Mouse (Mus musculus) heart, embryonic 13.5 days (tissue): Measurements from ENCODE around the gene Diexf. TPM values are rescaled to one million over a fixed set of nuclear protein-coding genes. Genes with fewer than 3 reads are reported as not detected.
A peak's percentile ranks its signal among the peaks of the same experiment; 100 is the strongest.

Source experiments
- ATAC-seq: fragments of 200-750 bp; cut with Nextera tagmentation; 2 replicates; pipeline ENCODE4 v1.8.0; 2017; ENCODE audit warnings: moderate TSS enrichment; ENCODE audit not compliant: insufficient number of reproducible peaks, low FRiP score, low TSS enrichment; ENCODE audit errors: extremely low read depth
- H3K27ac ChIP-seq: fragments of 300-500 bp; sonication (generic); replicated peaks from 2 replicates; pipeline ENCODE4 v1.5.1; 2015; ENCODE audit warnings: moderate library complexity, mild to moderate bottlenecking, inconsistent platforms
- H3K27me3 ChIP-seq: fragments of 300-500 bp; sonication (generic); replicated peaks from 2 replicates; pipeline ENCODE4 v1.6.1; 2015; ENCODE audit warnings: mild to moderate bottlenecking, inconsistent platforms
- H3K36me3 ChIP-seq: fragments of 300-500 bp; sonication (generic); 2 replicates; pipeline ENCODE4 v1.6.1; 2015; ENCODE audit warnings: mild to moderate bottlenecking, inconsistent platforms
- H3K4me1 ChIP-seq: fragments of 300-500 bp; sonication (generic); 2 replicates; pipeline ENCODE4 v1.6.1; 2015; ENCODE audit warnings: inconsistent platforms
- H3K4me2 ChIP-seq: fragments of 300-500 bp; sonication (generic); 2 replicates; pipeline ENCODE4 v1.6.1; 2015; ENCODE audit warnings: inconsistent platforms, mild to moderate bottlenecking, moderate library complexity
- H3K4me3 ChIP-seq: fragments of 300-500 bp; sonication (generic); 2 replicates; pipeline ENCODE4 v1.5.1; 2015; ENCODE audit warnings: moderate library complexity, mild to moderate bottlenecking, inconsistent platforms
- H3K9ac ChIP-seq: fragments of 300-500 bp; sonication (generic); 2 replicates; pipeline ENCODE4 v1.6.1; 2015; ENCODE audit warnings: inconsistent platforms, mild to moderate bottlenecking, moderate library complexity
- H3K9me3 ChIP-seq: fragments of 300-500 bp; sonication (generic); 2 replicates; pipeline ENCODE4 v1.6.1; 2016; ENCODE audit warnings: inconsistent platforms
- WGBS: fragments of 180-500 bp; shearing (Covaris S2); methylation state at CpG from one replicate; pipeline ENCODE4 v1.1.7; 2015; ENCODE audit warnings: mixed read lengths; 5-methylcytosine and 5-hydroxymethylcytosine counted together
- polyA plus RNA-seq: library from polyadenylated mRNA; unstranded; fragments of >200 nt; fragmentation: Nextera tagmentation; extraction: Ambion mirVana; gene quantifications from 2 replicates; pipeline ENCODE4 v1.2.1, GENCODE M21; 2015

Diexf gene
- polyA plus RNA-seq, 1 experiment from 2014 or later = 5.7 TPM

DNA sequence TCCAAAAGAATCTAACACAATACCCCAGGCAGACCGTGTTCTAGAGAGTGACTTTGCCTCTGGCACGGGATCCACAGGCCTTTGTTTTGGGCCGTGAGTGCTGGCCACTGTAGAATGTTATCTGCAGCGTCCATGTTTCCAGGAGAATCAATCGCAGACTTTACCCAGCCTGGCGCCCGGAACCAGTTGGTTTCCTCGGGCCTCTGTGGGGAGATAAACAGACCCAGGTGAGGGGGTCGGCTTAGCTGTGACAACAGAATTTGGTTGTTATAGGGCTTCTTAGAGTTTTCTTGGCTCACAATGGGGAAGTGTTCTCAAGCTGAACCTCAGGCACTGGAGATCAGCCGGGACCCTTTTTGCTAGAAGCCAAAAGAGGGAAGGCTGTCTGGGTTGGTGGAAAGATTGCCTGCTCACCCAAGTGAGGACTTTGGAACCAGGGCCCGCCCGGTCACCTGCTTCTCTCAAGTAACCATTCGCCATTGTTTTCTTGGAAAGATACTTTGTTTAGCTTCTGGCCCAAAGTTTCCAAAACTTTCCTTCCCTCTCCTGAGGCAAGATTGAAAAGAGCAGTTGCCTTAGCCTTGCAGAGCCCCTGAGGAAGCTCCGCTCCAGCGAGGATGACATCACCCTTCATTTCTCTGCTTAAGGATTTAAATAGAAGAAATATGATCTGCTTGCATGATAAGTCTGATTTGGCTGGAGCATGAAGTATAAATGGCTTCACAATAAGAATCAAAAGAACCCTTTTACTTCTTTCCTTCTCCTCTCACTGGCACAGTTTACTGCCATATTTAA is 26.4 kb upstream of the Diexf start:
- 58% methylated on average over 15 of the region's 15 CpGs for WGBS
- H3K4me3 ChIP-seq = no peak overlapping the region
- peak overlapping the region; percentile 66 for H3K27ac ChIP-seq
- H3K4me2 ChIP-seq = no peak overlapping the region; the same call in 1 of the 2 replicates
- peaks cover 29% of the 10 kb centered on the region for H3K27me3 ChIP-seq
- H3K4me1 ChIP-seq = peaks cover 40% of the 10 kb centered on the region
- H3K9ac ChIP-seq = no peak overlapping the region
- no peak for ATAC-seq
- H3K36me3 ChIP-seq = no peaks in the 10 kb centered on the region
- H3K9me3 ChIP-seq = no peaks in the 10 kb centered on the region

DNA sequence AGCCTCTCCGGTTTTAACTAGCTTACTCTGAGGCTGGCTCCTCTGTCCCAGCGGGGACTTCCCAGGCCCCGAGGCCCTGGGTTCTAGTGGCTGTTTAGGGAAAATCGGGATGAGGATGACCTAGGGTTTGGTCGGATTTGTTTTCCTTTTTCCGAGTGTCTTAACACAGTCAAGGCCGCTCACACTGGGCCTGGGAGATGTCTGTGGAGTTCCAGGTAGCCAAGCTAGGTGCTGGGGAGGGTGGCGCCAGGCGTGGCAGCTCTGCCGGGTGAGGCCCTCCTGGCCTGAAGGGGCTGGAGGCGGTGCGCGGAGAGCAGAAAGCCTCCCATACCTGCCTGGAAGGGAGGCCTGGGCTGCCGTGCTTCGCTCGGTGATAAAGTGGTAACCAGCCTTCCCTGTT is 23.5 kb upstream of the Diexf start:
- no peak for ATAC-seq

DNA sequence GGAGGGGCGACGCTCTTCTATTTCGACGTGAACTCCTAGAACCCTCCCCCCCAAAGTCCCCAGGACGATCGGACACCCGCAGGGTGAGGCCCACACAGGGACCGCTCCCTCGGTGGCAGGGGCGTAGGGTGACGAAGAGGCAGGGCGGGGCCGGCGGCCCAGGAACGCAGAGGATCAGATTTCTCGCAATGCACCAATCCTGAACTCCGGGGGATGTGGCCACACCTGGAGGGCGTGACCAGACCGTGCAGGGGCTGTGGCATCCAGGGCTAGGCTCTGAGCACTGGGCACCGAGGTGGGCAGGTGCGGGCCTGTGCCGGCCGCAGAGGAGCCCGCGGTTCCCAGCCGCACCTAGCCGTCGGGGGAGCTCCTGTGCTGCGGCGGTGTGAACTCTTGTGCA is 22.8 kb upstream of the Diexf start, which contains the start of gene Irf6:
Gene Irf6 (plus strand): TSS at position 240 of the 400 bp plus-strand sequence.
- no peaks in the 10 kb centered on the region for H3K9me3 ChIP-seq
- peak within 1 kb of the TSS; percentile 73 for H3K9ac ChIP-seq
- peak within 1 kb of the TSS; percentile 57 for H3K4me3 ChIP-seq
- under 1% methylated on average over 30 of the region's 30 CpGs for WGBS
- peak; percentile 72 for ATAC-seq
- H3K36me3 ChIP-seq = no peaks in the 10 kb centered on the region
- no peak within 1 kb of the TSS for H3K27ac ChIP-seq
- peaks cover 29% of the 10 kb centered on the region for H3K27me3 ChIP-seq
- H3K4me1 ChIP-seq = peaks cover 50% of the 10 kb centered on the region
- H3K4me2 ChIP-seq = peak within 1 kb of the TSS; percentile 81

More for the DNA sequence above, 23.5 kb upstream of the Diexf start:
- Histone ChIP-seq H3K36me3 (no peaks in the 10 kb centered on the region), H3K9me3 (no peaks in the 10 kb centered on the region), H3K4me3 (peak overlapping the region; percentile 57), H3K27ac (no peak overlapping the region), H3K9ac (peak overlapping the region; percentile 73), H3K27me3 (peaks cover 29% of the 10 kb centered on the region), H3K4me1 (peaks cover 45% of the 10 kb centered on the region), H3K4me2 (peak overlapping the region; percentile 81)
- 28% methylated on average over 16 of the region's 16 CpGs for WGBS

DNA sequence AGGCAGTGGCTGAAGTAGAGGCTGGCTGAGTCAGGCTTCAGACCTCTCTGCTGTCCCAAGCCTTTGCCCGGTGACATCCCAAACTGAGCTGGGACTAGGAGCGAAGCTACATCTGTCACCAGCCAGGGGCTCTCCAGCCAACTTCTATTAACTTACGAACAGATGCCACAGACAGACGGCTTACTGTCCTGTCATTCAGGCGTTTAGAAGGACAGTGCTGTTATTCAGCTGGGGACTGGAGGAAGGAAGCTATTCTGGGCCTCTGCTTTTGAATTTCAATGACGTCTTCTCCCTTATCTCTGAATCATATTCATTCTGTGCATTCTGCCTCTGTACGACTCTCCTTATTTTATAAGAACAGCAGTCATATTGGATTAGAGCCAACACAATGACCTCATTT is 21.1 kb upstream of the Diexf start:
- no peaks in the 10 kb centered on the region for H3K36me3 ChIP-seq
- H3K27me3 ChIP-seq = peaks cover 29% of the 10 kb centered on the region
- ATAC-seq = no peak
- H3K27ac ChIP-seq = peak overlapping the region; percentile 38
- WGBS = 14% methylated on average over 7 of the region's 7 CpGs
- peaks cover 39% of the 10 kb centered on the region for H3K4me1 ChIP-seq
- peak overlapping the region; percentile 31; the same call in 1 of the 2 replicates for H3K4me2 ChIP-seq
- H3K9ac ChIP-seq = peak overlapping the region; percentile 58; the same call in 1 of the 2 replicates
- H3K4me3 ChIP-seq = no peak overlapping the region
- no peaks in the 10 kb centered on the region for H3K9me3 ChIP-seq

DNA sequence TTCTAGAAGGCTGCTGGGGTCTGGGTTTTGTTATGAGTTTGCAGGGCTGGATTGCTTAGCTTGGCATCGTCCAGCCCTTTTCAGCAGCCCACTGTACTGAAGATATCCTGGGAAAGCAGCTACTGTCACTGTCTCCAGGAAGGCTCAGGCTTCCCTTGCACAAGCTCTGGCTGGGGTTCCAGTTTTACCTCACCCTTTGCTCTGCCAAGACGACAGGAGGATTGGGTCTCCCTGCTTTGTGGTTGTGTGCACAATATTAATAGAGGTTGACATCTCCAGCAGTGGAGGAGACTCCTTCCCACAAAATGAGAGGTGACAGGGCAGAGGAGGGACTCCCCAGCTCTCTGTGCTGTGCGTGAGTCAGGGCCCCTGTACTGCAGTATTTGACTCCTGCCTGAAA is 19.2 kb upstream of the Diexf start:
- H3K27me3 ChIP-seq = peaks cover 25% of the 10 kb centered on the region
- H3K4me2 ChIP-seq = no peak overlapping the region
- H3K4me1 ChIP-seq = peaks cover 38% of the 10 kb centered on the region
- 48% methylated on average over 3 of the region's 3 CpGs for WGBS
- H3K9me3 ChIP-seq = no peaks in the 10 kb centered on the region
- no peak overlapping the region for H3K4me3 ChIP-seq
- H3K36me3 ChIP-seq = no peaks in the 10 kb centered on the region
- H3K9ac ChIP-seq = no peak overlapping the region
- no peak for ATAC-seq
- H3K27ac ChIP-seq = 0 out of 2 replicates have a peak overlapping the region, but pooled peaks have one; percentile 20

DNA sequence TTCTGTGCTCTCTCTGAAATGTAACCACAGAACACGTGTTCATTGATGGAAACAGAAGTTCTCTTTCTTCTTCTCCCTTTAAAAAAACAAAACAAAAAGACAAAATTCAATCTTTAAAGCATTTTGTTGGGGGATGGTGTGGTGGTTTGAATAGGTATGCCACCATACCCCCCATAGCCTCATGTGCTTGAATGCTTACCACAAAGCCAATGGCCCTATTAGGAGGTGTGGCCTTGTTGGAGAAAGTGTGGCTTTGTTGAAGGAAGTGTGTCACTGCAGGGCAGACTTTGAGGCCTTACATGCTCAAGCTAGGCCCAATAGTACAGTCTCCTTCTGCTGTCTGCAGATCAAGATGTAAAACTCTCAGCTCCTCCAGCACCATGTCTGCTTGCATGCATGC is 16.3 kb upstream of the Diexf start:
- H3K4me2 ChIP-seq = no peak overlapping the region
- H3K9ac ChIP-seq = no peak overlapping the region
- H3K27ac ChIP-seq = no peak overlapping the region
- 75% methylated on average over 1 of the region's 1 CpGs for WGBS
- no peaks in the 10 kb centered on the region for H3K9me3 ChIP-seq
- no peak for ATAC-seq
- no peak overlapping the region for H3K4me3 ChIP-seq
- H3K36me3 ChIP-seq = no peaks in the 10 kb centered on the region
- H3K27me3 ChIP-seq = peaks cover 8% of the 10 kb centered on the region; the same call in 1 of the 2 replicates
- peaks cover 23% of the 10 kb centered on the region for H3K4me1 ChIP-seq

DNA sequence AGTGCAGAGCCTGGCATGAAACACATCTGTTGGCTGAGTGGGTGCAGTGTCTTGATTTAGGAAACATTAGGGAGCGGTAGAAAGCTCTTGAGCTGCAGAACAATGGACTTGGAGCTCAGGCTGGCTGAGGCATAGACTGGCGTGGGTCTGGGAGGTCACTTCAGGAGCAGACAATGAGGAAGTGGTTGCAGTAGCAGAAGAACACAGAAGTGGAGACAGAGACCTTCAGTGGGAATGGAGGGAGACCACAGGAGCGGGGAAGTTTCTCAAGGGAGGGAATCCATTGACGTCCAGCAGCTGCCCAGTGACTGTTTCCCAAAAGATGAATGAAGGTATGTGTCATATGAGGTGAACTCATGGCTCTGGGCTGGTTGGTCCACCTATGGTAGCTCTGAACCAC is 15.0 kb upstream of the Diexf start:
- H3K27me3 ChIP-seq = peaks cover 8% of the 10 kb centered on the region; the same call in 1 of the 2 replicates
- peaks cover 15% of the 10 kb centered on the region for H3K4me1 ChIP-seq
- H3K4me2 ChIP-seq = no peak overlapping the region
- H3K36me3 ChIP-seq = no peaks in the 10 kb centered on the region
- ATAC-seq = no peak
- no peaks in the 10 kb centered on the region for H3K9me3 ChIP-seq
- H3K27ac ChIP-seq = no peak overlapping the region
- no peak overlapping the region for H3K9ac ChIP-seq
- no peak overlapping the region for H3K4me3 ChIP-seq
- WGBS = 63% methylated on average over 4 of the region's 4 CpGs

DNA sequence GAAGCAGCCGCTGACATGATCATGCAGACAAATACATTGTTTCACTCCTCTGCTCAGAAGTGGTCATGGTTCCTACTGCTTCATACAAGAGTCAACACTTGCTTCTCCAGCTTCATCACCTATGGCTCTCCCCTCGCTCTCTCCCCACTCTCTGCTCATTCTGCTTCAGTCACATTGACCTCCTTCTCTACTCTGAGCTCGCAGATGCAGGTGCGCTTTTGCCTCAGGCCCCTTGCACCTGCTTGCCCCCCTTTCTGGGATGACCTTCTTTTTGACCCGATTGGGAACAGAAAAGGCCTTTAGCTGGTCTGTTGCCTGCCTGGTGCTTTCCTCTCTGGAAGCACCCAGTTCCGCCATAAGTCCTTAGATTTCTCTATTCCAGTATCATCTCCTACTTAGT is 14.4 kb upstream of the Diexf start:
- H3K4me2 ChIP-seq = no peak overlapping the region
- no peaks in the 10 kb centered on the region for H3K36me3 ChIP-seq
- WGBS = 80% methylated on average over 6 of the region's 6 CpGs
- no peak overlapping the region for H3K27ac ChIP-seq
- H3K9ac ChIP-seq = no peak overlapping the region
- H3K9me3 ChIP-seq = no peaks in the 10 kb centered on the region
- ATAC-seq = no peak
- H3K27me3 ChIP-seq = peaks cover 8% of the 10 kb centered on the region; the same call in 1 of the 2 replicates
- peaks cover 12% of the 10 kb centered on the region for H3K4me1 ChIP-seq
- H3K4me3 ChIP-seq = no peak overlapping the region

DNA sequence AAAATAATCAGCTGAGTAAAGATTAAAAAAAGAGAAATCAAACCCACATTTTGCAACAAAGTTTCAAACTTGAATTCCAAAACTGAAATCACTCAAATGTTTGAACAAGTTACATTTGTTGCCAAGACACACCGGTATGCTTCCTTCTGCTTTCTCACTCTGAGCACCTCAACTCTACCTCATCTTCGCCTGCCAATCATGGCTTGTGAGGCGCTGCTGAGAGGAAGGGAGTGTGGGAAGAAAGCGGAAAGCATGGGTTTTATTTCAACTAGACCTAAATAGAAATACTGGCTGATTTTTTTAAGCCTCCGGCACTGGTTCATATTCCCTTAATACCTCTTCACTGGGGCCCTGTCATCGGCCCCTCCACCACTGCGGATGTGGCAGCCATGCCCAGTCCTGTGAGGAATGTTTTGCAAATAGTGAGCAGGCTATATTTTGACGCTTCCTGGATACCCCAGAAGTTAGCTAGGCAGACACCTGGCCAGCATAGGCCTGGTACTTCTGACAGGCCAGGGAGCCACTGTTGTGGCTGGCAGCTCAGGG is 12.5 kb upstream of the Diexf start:
- Histone ChIP-seq H3K36me3 (no peaks in the 10 kb centered on the region), H3K27me3 (peaks cover 8% of the 10 kb centered on the region; the same call in 1 of the 2 replicates), H3K4me2 (no peak overlapping the region), H3K4me3 (no peak overlapping the region), H3K4me1 (no peaks in the 10 kb centered on the region), H3K27ac (no peak overlapping the region), H3K9ac (no peak overlapping the region), H3K9me3 (no peaks in the 10 kb centered on the region)
- ATAC-seq = no peak
- WGBS = 77% methylated on average over 8 of the region's 8 CpGs

DNA sequence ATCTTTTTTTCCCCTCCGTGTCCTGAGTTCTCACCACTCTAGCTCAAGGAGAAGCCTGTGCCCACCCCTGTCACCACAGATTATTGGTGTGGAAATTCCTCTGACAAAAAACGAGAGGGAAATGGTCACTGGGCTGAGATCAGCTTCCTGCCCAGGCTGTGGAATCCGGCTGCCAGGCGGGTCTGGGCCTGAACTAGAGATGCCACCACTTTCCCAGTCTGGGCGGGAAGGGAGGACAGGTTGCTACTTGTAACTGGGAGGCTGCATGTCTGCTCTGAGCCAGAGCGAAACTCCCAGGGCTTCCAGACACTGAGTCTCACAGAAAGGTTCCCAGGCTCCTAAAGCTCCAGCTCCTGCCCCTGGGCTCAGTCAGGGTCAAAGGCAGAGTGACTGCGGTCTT is 11.0 kb upstream of the Diexf start:
- Histone ChIP-seq H3K27me3 (peaks cover 8% of the 10 kb centered on the region; the same call in 1 of the 2 replicates), H3K27ac (no peak overlapping the region), H3K36me3 (no peaks in the 10 kb centered on the region), H3K4me1 (no peaks in the 10 kb centered on the region), H3K4me3 (no peak overlapping the region), H3K4me2 (no peak overlapping the region), H3K9me3 (no peaks in the 10 kb centered on the region), H3K9ac (no peak overlapping the region)
- ATAC-seq = no peak
- WGBS = 57% methylated on average over 7 of the region's 7 CpGs

DNA sequence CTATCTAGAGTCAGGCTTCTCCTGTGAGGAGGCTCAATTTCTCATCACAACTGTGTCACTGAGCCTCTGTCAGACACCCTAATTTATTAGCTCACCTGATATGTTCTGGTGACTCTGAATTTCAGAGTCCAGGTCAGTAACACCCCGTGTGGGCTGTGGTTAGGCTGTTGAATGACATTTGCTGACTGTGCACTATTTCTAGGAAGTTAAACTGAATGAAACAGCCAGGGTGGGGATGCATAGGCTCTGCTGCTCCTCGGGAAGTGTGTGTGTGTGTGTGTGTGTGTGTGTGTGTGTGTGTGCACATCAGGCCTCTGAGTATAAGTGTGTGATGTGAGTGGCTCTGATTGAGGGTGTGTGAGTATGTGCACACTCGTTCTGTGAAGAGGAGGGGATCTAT is 8.6 kb upstream of the Diexf start:
- WGBS = 29% methylated on average over 3 of the region's 3 CpGs
- Histone ChIP-seq H3K4me1 (no peaks in the 10 kb centered on the region), H3K9ac (no peak overlapping the region), H3K4me2 (no peak overlapping the region), H3K9me3 (no peaks in the 10 kb centered on the region), H3K27me3 (no peaks in the 10 kb centered on the region), H3K4me3 (no peak overlapping the region), H3K27ac (no peak overlapping the region; the same call in 1 of the 2 replicates), H3K36me3 (no peaks in the 10 kb centered on the region)
- no peak for ATAC-seq
